In the genomic region with DNA sequence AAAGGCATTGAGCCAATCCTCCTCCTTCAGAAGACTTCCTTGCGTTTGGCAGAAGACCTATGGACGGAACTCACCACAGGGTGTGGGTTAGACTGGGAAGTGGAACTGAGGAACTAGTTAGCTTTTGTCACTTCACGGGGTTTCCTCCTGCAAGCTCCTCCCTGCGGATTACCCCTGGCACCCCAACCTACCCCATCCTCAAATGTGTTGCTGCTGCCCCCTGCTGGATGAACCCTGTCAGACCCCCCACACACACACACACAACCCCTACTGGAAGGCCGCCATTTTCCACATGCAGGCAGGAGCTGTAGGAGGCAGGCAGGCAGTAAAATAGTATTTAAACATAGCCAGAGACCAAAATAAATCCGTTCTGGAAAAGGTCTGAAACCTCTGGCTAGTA, we compare ENCODE assay signal across 9 mouse cellular contexts. TPM values are rescaled to one million over a fixed set of nuclear protein-coding genes. Genes with fewer than 3 reads are reported as not detected.
A peak's percentile ranks its signal among the peaks of the same experiment; 100 is the strongest.
DNase-seq lines count a peak whose midpoint lies in the region; ATAC-seq and TF ChIP-seq lines count a peak whose summit lies in the region.
"Had no signal": no experiment of that assay in that cellular context is flagged by ENCODE, and none has a peak within 500 bp of the region (broad histone marks: within the 10 kb centered on the region; RNA-seq: fewer than 3 reads in every experiment).

No protein-coding gene starts in this region.

- no peak overlapping the region for H3K27ac ChIP-seq in ES-Bruce4 (ENCODE audit: insufficient read depth, low read length)

- no peak for TF ChIP-seq EP300 in ES-Bruce4 (IDR thresholded peaks at IDR 0.05; ENCODE audit: insufficient read depth, low read depth, low read length)

- H3K36me3 ChIP-seq in ES-Bruce4 (ENCODE audit: control insufficient read depth, insufficient read depth, low read length, poor library complexity, severe bottlenecking): no peaks in the 10 kb centered on the region

- TF ChIP-seq POLR2A in ES-Bruce4 (IDR thresholded peaks at IDR 0.05; ENCODE audit: insufficient read depth, low read length): no peak

- intact Hi-C loops in heart, postnatal 10 days (cut with DNase I): loop anchor here (5.0 kb wide), 1 partner anchor 85 kb away; no protein-coding TSS in a partner anchor
- intact Hi-C loops in left cerebral cortex, postnatal 4 days (cut with DNase I): no loop called here

- H3K4me1 ChIP-seq in ES-Bruce4 (ENCODE audit: control insufficient read depth, insufficient read depth, low read length): no peaks in the 10 kb centered on the region

- no peak overlapping the region for H3K9ac ChIP-seq in ES-Bruce4 (ENCODE audit: low read depth, poor library complexity, severe bottlenecking)

- peaks cover 5% of the 10 kb centered on the region; the same call in 1 of the 2 replicates for H3K9me3 ChIP-seq in ES-Bruce4 (replicated peaks; ENCODE audit: control insufficient read depth, insufficient read depth, low read length, poor library complexity, severe bottlenecking)

- TF ChIP-seq CTCF in ES-Bruce4 (IDR thresholded peaks at IDR 0.05; ENCODE audit: low read depth, low read length): peak; percentile 64

- peak; percentile 96 for ATAC-seq in neutrophil, adult 5-6 weeks (ENCODE audit: extremely low read depth, insufficient number of reproducible peaks, low FRiP score, poor library complexity, severe bottlenecking)

- no peak overlapping the region for H3K4me3 ChIP-seq in ES-Bruce4 (ENCODE audit: low read depth, low read length)

- no peaks in the 10 kb centered on the region for H3K27me3 ChIP-seq in ES-Bruce4 (ENCODE audit: control insufficient read depth, insufficient read depth, low read length, poor library complexity, severe bottlenecking)

- DNase-seq in 416B (ENCODE audit: low read depth): peak; percentile 95
- DNase-seq in c-Kit-positive CD71-positive TER-119-negative erythroid progenitor cells, embryonic 14.5 days (ENCODE audit: low read depth): peak; percentile 59
- DNase-seq in heart, postnatal 10 days: peak; percentile 61 to 73
- peak; percentile 27 for DNase-seq in left cerebral cortex, postnatal 4 days
- DNase-seq in thymus, postnatal 36 days: peak; percentile 90 to 96
- no peak for DNase-seq in ovary, postnatal 14 days (ENCODE audit: low spot score)

RNA-seq across cellular contexts. Expression of a gene that starts 23.1 kb away (rescaled TPM):
- polyA plus RNA-seq in ES-Bruce4 (2011; ENCODE audit: insufficient read depth, insufficient read length, low read depth, missing spikeins): not detected in 2 replicates
- not detected for total RNA-seq in heart, postnatal 10 days (2021)
- total RNA-seq in left cerebral cortex, postnatal 4 days (2021): not detected
- 1.6 TPM in 1 of 2 replicates, not detected in the other for total RNA-seq in neutrophil, adult 5-6 weeks (2017)
- total RNA-seq: gastrocnemius, postnatal 4 days had no signal

RNA-seq across cellular contexts. Expression of a gene that starts 37.3 kb away (rescaled TPM):
- polyA plus RNA-seq in ES-Bruce4 (2011; ENCODE audit: insufficient read depth, insufficient read length, low read depth, missing spikeins): 0.61 and 1.1 TPM in 2 replicates
- total RNA-seq in heart, postnatal 10 days (2021): 1 to 10 TPM; 5.7 to 6.8 TPM
- total RNA-seq in left cerebral cortex, postnatal 4 days (2021): 1 to 10 TPM; 5.7 to 5.9 TPM
- 142 and 149 TPM in 2 replicates for total RNA-seq in neutrophil, adult 5-6 weeks (2017)

RNA-seq across cellular contexts. Expression of a gene that starts 44.3 kb away (rescaled TPM):
- 15.5 and 16.0 TPM in 2 replicates for polyA plus RNA-seq in ES-Bruce4 (2011; ENCODE audit: insufficient read depth, insufficient read length, low read depth, missing spikeins)
- total RNA-seq in heart, postnatal 10 days (2021): 10 to 100 TPM; 15.5 to 16.3 TPM
- 10 to 100 TPM; 45.5 to 46.7 TPM for total RNA-seq in left cerebral cortex, postnatal 4 days (2021)
- total RNA-seq in neutrophil, adult 5-6 weeks (2017): 13.9 and 15.0 TPM in 2 replicates

RNA-seq across cellular contexts. Expression of a gene that starts 44.3 kb away (rescaled TPM):
- 15.9 and 17.5 TPM in 2 replicates for polyA plus RNA-seq in ES-Bruce4 (2011; ENCODE audit: insufficient read depth, insufficient read length, low read depth, missing spikeins)
- 1 to 10 TPM; 6.8 to 6.9 TPM for total RNA-seq in heart, postnatal 10 days (2021)
- total RNA-seq in left cerebral cortex, postnatal 4 days (2021): 10 to 100 TPM; 10.2 to 10.3 TPM
- 18.7 and 19.7 TPM in 2 replicates for total RNA-seq in neutrophil, adult 5-6 weeks (2017)

Comparison
In these comparisons a context has a peak if more than half of its experiments do, and no peak if none do; other contexts are left out.
1. RNA of a gene that starts 37.3 kb away (total RNA-seq): 142 to 149 TPM in neutrophil, adult 5-6 weeks; 5.7 to 6.8 TPM in heart, postnatal 10 days and 5.7 to 5.9 TPM in left cerebral cortex, postnatal 4 days; every median in the first group is over 10 times any median in the second.